Mouse (Mus musculus) heart, embryonic 14.5 days (tissue): ENCODE measurements around the gene Gm12695. TPM values are rescaled to one million over a fixed set of nuclear protein-coding genes. Genes with fewer than 3 reads are reported as not detected.

Experiments used
- ATAC-seq: fragments of 200-750 bp; cut with Nextera tagmentation; 2 replicates; pipeline ENCODE4 v1.8.0; 2017; ENCODE audit warnings: low read depth, moderate TSS enrichment; ENCODE audit not compliant: insufficient number of reproducible peaks, insufficient read depth, low FRiP score
- H3K27ac ChIP-seq, 2 experiments: fragments of 200-500 bp in 1 of 2; fragments of 300-500 bp in 1 of 2; sonication (generic) in 1 of 2; replicated peaks in 1 of 2; 2 replicates each; pipeline ENCODE4 v1.5.1; 2012 to 2014; ENCODE audit warnings: low read depth in 2 of 2, low read length in 2 of 2, control low read depth in 1 of 2, mild to moderate bottlenecking in 1 of 2, mixed read lengths in 1 of 2; ENCODE audit not compliant: control insufficient read depth in 1 of 2, insufficient read depth in 1 of 2
- H3K27me3 ChIP-seq: fragments of 300-500 bp; sonication (generic); 2 replicates; pipeline ENCODE4 v1.6.1; 2014; ENCODE audit warnings: mild to moderate bottlenecking, low read length, control low read depth; ENCODE audit not compliant: control insufficient read depth, insufficient read depth
- H3K36me3 ChIP-seq: fragments of 300-500 bp; sonication (generic); 2 replicates; pipeline ENCODE4 v1.6.1; 2014; ENCODE audit warnings: mild to moderate bottlenecking, control low read depth, low read length, mixed read lengths; ENCODE audit not compliant: control insufficient read depth, insufficient read depth
- H3K4me1 ChIP-seq, 2 experiments: fragments of 200-500 bp in 1 of 2; fragments of 300-500 bp in 1 of 2; sonication (generic) in 1 of 2; 2 replicates each; pipeline ENCODE4 v1.6.1; 2012 to 2014; ENCODE audit warnings: low read length in 2 of 2, control low read depth in 1 of 2, mixed read lengths in 1 of 2; ENCODE audit not compliant: control insufficient read depth in 2 of 2, insufficient read depth in 2 of 2
- H3K4me2 ChIP-seq: fragments of 300-500 bp; sonication (generic); 2 replicates; pipeline ENCODE4 v1.6.1; 2014; ENCODE audit warnings: mild to moderate bottlenecking, low read length
- H3K4me3 ChIP-seq, 2 experiments: fragments of 200-500 bp in 1 of 2; fragments of 300-500 bp in 1 of 2; sonication (generic) in 1 of 2; 2 replicates each; pipeline ENCODE4 v1.5.1; 2012 to 2014; ENCODE audit warnings: low read length in 2 of 2, mild to moderate bottlenecking in 2 of 2, control low read depth in 1 of 2, low read depth in 1 of 2, moderate library complexity in 1 of 2; ENCODE audit not compliant: control insufficient read depth in 1 of 2, insufficient read depth in 1 of 2
- H3K9ac ChIP-seq: fragments of 300-500 bp; sonication (generic); 2 replicates; pipeline ENCODE4 v1.6.1; 2014; ENCODE audit warnings: mild to moderate bottlenecking, low read length
- H3K9me3 ChIP-seq: fragments of 300-500 bp; sonication (generic); 2 replicates; pipeline ENCODE4 v1.6.1; 2016; ENCODE audit warnings: low read length, control low read depth; ENCODE audit not compliant: control insufficient read depth
- WGBS: fragments of 180-500 bp; shearing (Covaris S2); extraction: QIAGEN DNeasy Blood & Tissue Kit; methylation state at CpG from one replicate; pipeline ENCODE4 v1.1.7; 2014; 5-methylcytosine and 5-hydroxymethylcytosine counted together
- polyA plus RNA-seq: library from polyadenylated mRNA; unstranded; fragments of >200 nt; fragmentation: Nextera tagmentation; extraction: Ambion mirVana; gene quantifications from 2 replicates; pipeline ENCODE4 v1.2.1, GENCODE M21; 2014

Gene Gm12695
- polyA plus RNA-seq, 1 experiment from 2014 or later, result not detected

DNA sequence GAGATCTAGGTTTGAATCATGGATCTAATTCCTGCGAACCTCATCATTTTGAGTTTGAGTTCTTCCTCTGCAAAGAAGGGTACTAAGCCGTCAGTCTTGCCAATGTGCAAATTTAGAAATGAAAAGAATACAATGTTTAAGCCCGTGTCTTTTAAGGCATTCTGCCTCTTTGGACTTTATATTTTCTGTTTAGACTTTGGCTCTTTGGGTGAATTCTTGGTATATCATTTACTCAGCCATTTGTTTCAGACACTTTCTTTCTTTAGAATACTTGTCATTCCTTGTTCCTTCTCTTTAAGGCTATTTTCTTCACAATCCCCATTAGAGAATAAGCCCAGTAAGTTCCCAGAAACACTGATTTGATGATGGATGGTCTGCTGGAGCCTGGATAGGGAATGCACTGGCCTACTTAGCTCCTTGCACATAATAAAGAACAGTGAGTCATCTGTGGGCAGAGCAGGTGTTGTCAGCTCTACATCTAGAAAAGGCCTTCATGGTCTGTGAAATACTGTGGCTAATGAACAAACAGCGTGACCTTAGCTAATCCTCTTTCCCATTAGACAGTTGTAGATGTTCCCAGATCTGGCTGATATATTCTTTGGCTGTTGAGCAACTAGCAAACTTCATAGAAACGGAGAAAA, 59.5 kb downstream of the Gm12695 start:
- Histone ChIP-seq H3K36me3 (no peaks in the 10 kb centered on the region), H3K27ac (no peak overlapping the region), H3K4me2 (no peak overlapping the region), H3K4me3 (no peak overlapping the region), H3K27me3 (no peaks in the 10 kb centered on the region), H3K9me3 (no peaks in the 10 kb centered on the region), H3K4me1 (no peaks in the 10 kb centered on the region), H3K9ac (no peak overlapping the region)
- 72% methylated on average over 5 of the region's 5 CpGs for WGBS
- no peak for ATAC-seq

DNA sequence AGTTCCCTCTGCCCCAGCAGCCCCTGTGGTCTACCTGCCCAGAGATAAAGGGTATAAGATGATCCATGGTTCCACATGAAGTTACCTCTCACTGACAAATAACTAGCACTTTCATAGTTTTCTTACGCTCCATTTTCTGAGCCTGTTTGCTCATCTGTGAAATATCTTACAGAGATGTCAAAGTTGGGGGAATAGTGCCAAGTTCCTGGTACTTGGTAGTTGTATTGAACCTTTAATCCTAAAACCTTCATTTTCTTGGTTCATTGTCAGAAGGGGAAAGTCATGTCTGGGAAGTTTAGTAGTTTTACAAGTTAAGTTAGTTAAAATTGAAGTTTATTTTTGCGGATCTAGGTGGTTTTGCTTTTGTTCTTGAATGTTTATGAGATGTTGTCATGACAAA, 62.7 kb downstream of the Gm12695 start:
- ATAC-seq, result no peak
- no peaks in the 10 kb centered on the region for H3K27me3 ChIP-seq
- WGBS, result 79% methylated on average over 2 of the region's 2 CpGs

DNA sequence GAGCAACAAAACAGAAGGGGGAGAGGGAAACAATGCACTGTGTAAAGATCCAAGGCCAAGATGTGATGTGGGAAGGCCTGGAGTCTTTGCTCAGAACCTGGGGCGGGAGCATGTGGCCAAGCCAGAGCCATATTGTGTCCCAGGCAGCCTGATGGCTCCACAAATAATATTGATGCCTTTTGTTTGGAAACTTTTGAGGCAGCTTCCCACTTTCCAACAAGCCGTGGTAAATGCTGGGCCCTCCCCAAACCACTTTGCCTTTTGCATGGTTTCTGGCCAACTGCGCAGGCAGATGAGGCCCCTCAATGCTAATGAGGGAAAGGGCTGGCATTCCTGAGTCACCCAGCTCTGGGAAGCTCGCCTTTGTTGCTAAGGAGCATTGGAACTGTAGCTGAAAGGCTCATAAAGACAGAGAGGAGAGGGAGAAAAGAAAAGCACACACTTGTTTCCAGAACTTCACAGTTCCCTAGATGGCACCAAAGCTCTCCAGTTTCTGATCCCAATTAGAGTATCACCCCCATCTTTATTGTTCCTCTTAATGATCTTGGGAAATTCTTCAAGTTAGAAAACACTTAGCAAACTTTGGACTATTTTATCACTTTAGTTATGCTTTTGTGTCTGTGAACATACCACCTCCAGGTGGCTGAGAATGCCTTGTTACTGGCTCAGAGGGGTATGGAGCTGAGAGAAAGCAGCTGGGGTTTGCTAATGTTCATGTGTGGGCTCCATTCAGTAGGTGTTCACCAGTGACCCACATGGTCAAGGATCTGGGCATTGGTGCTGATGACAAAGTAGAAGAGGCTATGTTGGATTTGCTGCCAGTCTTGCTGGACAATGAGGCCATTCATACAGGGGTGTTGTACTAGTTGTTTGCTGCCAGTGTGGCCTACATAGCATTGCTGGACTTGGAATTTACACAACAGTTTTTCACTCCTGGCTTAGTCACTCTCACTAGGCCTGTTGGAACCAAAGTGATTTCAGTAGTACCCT, 65.7 kb downstream of the Gm12695 start:
- ATAC-seq, result no peak
- H3K9me3 ChIP-seq, result no peaks in the 10 kb centered on the region
- no peaks in the 10 kb centered on the region for H3K36me3 ChIP-seq
- no peak overlapping the region for H3K4me2 ChIP-seq
- no peaks in the 10 kb centered on the region; a peak in 1 of 4 replicates for H3K4me1 ChIP-seq
- no peak overlapping the region for H3K27ac ChIP-seq
- H3K27me3 ChIP-seq, result no peaks in the 10 kb centered on the region
- H3K9ac ChIP-seq, result no peak overlapping the region
- H3K4me3 ChIP-seq, result no peak overlapping the region
- WGBS, result 53% methylated on average over 4 of the region's 4 CpGs

More for the DNA sequence above, 62.7 kb downstream of the Gm12695 start:
- Histone ChIP-seq H3K9ac (no peak overlapping the region), H3K4me3 (no peak overlapping the region), H3K4me2 (no peak overlapping the region), H3K36me3 (no peaks in the 10 kb centered on the region), H3K4me1 (no peaks in the 10 kb centered on the region; a peak in 1 of 4 replicates), H3K27ac (no peak overlapping the region), H3K9me3 (no peaks in the 10 kb centered on the region)

DNA sequence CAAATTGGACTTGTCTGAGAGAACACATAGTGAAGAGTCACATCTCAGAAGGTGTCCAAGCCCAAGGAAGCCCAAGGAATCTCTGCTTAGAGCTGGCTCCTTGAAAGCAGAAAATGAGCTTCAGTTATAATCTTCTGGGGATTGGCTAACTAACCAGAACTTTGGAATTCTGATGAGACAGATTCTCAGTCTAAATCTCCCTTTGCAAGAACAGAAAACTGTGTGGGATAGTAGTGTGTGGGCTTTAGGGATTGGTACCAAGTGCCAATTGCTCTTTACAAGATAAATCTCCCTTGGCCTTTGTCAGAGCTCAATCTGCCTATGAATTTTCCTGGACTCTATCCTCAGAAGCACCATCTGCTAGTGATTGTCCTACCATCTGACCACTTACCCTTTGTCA, 66.5 kb downstream of the Gm12695 start:
- Histone ChIP-seq H3K27me3 (no peaks in the 10 kb centered on the region), H3K9me3 (no peaks in the 10 kb centered on the region), H3K9ac (no peak overlapping the region), H3K36me3 (no peaks in the 10 kb centered on the region), H3K4me3 (no peak overlapping the region), H3K4me2 (no peak overlapping the region), H3K4me1 (no peaks in the 10 kb centered on the region; a peak in 1 of 4 replicates), H3K27ac (no peak overlapping the region)
- no peak for ATAC-seq

DNA sequence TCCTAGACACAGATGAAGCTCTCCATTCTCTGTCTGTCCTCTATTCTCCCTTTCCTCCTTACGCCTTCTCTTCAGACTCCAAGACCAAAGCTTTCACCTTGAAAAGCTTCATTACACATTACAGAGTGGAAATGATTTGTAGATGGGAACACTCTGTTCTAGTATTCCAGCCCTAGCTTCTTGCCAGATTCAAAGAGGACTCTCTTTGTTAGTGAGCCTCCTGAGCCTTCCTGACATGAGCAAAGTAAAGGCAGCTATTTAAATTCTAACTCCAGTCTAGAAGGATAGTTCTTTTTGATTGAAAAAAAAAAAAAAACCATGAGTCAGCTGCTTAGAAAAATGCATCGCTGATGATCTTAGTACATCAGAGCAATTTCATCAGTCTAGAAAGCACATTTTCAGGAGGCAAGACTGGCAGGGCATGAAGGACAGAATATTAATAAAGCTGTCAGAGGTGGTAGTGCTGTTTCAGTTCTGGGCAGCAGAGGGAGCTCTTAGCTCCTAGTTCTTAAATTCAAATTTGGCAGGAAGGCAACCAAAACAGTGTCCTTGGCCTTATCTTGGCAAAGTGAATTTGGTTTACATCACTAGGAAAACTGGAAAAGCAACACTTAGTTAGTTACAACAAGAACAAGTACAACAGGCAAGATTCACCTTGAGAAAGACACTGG, 79.6 kb downstream of the Gm12695 start:
- no peak for ATAC-seq
- no peaks in the 10 kb centered on the region for H3K9me3 ChIP-seq
- no peak overlapping the region for H3K4me3 ChIP-seq
- no peaks in the 10 kb centered on the region for H3K36me3 ChIP-seq
- no peaks in the 10 kb centered on the region for H3K4me1 ChIP-seq
- H3K9ac ChIP-seq, result no peak overlapping the region
- H3K27me3 ChIP-seq, result no peaks in the 10 kb centered on the region
- H3K27ac ChIP-seq, result no peak overlapping the region
- H3K4me2 ChIP-seq, result no peak overlapping the region
- WGBS, result 57% methylated on average over 2 of the region's 2 CpGs

DNA sequence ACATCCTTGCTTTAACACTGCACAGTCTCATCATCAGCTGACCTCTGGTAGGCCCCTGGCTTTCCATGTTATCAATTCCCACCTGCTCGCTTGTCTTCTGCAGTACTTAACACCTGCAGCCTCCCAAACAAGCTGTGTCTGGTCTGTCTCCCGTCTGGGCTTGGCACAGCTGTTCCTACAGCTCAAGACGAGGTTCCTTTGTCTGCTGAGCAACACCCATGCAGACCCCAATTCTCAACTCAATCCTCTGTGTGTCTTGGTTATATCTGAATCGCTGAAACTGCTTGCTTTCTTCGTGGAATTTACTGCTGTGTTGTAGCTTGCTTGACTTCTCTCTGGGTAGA, 86.8 kb downstream of the Gm12695 start:
- no peak overlapping the region for H3K4me2 ChIP-seq
- no peaks in the 10 kb centered on the region for H3K9me3 ChIP-seq
- no peak for ATAC-seq
- no peaks in the 10 kb centered on the region for H3K36me3 ChIP-seq
- WGBS, result 57% methylated on average over 5 of the region's 5 CpGs
- no peak overlapping the region for H3K27ac ChIP-seq
- H3K4me3 ChIP-seq, result no peak overlapping the region
- H3K4me1 ChIP-seq, result peaks cover 0 to 3% of the 10 kb centered on the region in 2 experiments; a peak in 2 of 4 replicates
- no peak overlapping the region for H3K9ac ChIP-seq
- H3K27me3 ChIP-seq, result no peaks in the 10 kb centered on the region

DNA sequence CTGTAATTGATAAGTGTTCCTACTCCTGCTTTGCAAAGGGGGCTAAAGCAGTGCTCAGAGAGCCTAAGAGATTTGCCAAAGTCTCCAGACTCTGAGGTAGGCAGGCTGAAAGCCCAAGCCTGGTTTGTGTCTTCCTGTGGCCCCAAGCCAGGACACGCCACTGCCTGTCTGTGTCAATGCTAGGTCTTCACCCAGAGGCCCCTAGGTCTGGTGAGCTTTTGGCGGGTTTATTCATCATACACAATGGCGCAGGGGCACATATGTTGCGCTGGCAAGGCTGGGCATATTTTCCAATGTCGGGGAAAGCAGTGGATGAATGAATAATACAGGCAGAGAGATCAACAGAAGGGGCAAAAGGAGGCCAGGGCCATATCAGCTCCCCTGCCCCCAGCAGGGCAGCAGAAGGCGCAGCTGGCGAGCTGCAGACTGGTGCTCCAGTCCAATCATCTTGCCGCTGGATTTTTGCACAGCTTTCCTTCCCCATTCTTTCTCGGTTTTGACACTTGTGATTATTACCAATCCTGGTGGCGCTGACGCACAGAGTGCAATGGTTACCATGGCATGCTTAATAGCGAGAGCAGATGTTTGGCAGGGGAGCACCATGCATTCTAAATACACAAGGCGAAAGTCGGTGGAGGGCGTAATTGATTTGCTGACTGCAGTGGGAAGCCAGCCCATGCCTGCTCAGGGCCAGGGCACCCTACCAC, 87.3 kb downstream of the Gm12695 start:
- Histone ChIP-seq H3K4me3 (no peak overlapping the region), H3K27me3 (no peaks in the 10 kb centered on the region), H3K27ac (no peak overlapping the region), H3K9me3 (no peaks in the 10 kb centered on the region), H3K4me1 (peaks cover 0 to 3% of the 10 kb centered on the region in 2 experiments; a peak in 2 of 4 replicates), H3K9ac (no peak overlapping the region), H3K36me3 (no peaks in the 10 kb centered on the region), H3K4me2 (no peak overlapping the region)
- no peak for ATAC-seq
- 85% methylated on average over 15 of the region's 15 CpGs for WGBS
